Mouse (Mus musculus): ENCODE measurements at regions not wholly inside any gene's neighbourhood (a gene's known extent, or its start where the extent isn't known, plus 50 kb on each side); places are given as distances from the start of the nearest gene placed in this dataset.

DNA sequence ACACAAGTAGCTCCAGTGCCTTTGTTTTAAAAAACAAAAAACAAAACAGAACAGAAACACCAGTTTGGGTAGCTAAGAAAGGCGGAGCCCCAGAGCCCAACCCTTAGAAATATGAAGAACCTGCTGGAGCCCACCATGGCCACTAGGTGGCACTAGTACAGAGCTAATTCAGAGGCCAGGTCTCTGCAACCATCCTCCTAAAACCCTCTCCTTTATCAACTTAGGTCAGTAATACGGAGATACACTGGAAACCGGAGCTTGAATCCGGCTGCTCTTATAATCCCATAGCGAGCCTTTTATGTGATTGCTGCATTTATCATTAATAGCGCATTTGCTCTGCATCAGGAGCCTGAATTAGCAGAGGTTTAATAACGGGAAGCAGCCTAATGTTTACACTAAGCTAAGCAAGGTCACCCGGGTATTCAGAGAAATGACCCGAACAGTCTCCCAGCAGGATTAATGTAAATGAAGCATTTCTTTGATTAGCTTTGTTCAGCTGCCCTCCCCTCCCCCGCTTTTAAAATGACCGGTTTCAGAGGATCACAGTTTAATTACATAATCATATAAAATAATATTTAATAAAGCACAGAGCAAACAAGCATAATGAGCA is 53.9 kb upstream of the Gm21915 start:
- TF ChIP-seq CTCF (IDR thresholded peaks at IDR 0.05; ENCODE audit: borderline replicate concordance, insufficient read depth, low read depth, low read length) (peak; percentile 78; the same call in 1 of the 2 replicates), POLR2A (IDR thresholded peaks at IDR 0.05; ENCODE audit: borderline replicate concordance, insufficient read depth, low read length) (peak; percentile 42; the same call in 1 of the 2 replicates)
